Mouse (Mus musculus): ENCODE measurements around the gene Pax1. TPM values are rescaled to one million over a fixed set of nuclear protein-coding genes. Genes with fewer than 3 reads are reported as not detected.

Gene Pax1
- polyA plus RNA-seq, 1 experiment from 2014 or later: 3.1 TPM

DNA sequence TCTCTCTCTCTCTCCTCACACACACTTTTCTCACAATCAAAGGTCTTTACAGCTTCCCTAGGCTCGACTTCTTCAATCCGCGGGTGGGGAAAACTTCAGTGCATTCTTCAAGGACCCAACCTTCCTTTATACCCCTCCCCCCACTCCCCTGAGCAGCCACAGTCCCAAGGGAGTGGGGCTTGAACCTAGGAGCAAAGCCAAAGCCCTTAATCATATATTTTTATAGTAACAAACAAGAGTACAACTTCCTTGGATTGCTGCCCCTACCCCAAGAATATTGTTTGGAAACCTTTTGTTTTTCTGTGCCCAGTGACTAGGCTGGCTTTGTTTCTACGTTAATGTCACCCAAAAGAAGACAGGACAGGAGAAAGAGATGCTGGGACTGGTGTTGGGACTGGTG lies 12.5 kb downstream of the Pax1 start:
- Histone ChIP-seq H3K4me1 (no peaks in the 10 kb centered on the region), H3K9me3 (no peaks in the 10 kb centered on the region), H3K36me3 (no peaks in the 10 kb centered on the region), H3K9ac (no peak overlapping the region), H3K4me2 (no peak overlapping the region), H3K27me3 (peaks cover 91% of the 10 kb centered on the region), H3K27ac (no peak overlapping the region), H3K4me3 (no peak overlapping the region)
- WGBS: 3% methylated on average over 4 of the region's 4 CpGs
- ATAC-seq (ENCODE audit: borderline replicate concordance, extremely low read depth, low FRiP score, low TSS enrichment): no peak

DNA sequence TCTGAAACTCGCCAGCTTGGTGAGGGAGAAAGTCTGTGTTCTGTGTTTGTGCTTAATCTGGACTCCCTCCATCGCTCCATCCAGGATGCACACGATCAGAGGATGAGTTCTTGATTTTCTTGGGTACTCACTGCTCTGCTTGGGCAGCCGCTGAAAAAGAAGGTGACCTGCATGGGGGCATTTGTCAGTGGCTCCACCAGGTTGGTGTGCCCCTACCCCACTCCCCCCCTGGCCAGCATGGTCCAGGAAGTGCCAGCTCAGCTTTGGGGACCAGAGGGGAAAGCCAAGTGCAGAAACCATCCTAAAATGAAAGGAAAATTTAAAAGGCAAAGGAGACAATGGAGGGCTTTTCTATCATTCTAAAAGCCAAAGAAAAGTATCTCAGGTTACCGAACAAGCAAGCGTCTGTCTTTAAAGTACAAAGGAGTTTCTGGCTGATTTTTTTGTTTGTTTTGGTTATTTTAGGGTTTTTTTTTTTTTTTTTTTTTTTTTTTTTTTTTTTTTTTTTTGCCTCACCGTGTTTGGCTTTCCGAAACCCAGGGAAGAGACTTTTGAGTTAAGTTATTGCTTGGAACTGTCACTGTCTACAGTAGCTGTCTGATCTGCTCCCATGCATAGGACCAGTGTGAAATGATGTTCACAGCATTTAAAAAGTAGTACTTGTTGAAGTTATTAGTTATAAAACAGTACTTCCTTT lies 13.4 kb downstream of the Pax1 start:
- Histone ChIP-seq H3K9ac (no peak overlapping the region), H3K4me2 (no peak overlapping the region), H3K9me3 (no peaks in the 10 kb centered on the region), H3K27me3 (peaks cover 82% of the 10 kb centered on the region), H3K27ac (no peak overlapping the region), H3K4me1 (no peaks in the 10 kb centered on the region), H3K4me3 (no peak overlapping the region), H3K36me3 (no peaks in the 10 kb centered on the region)
- no peak for ATAC-seq (ENCODE audit: borderline replicate concordance, extremely low read depth, low FRiP score, low TSS enrichment)
- WGBS: 16% methylated on average over 8 of the region's 8 CpGs

DNA sequence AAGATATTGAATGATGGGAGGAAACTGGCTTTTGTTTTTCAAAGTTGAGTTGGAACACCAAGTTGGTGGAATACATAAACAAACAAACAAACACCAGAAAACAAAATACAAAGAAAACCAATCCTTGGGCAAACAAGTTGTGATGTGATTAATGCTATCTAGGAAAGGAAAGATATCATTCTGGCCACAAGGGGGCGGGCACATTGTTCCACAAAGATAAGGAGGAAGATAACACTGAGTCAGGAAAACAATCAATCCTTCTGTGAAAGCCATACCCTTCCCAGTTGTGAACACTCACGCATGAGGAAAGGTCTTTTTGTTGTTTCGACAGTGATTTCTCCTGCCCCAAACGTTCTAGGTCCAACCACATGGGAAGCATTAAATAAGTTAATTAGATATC lies 17.2 kb downstream of the Pax1 start:
- no peak overlapping the region for H3K4me3 ChIP-seq
- no peak overlapping the region for H3K9ac ChIP-seq
- WGBS: 4% methylated on average over 4 of the region's 4 CpGs
- H3K4me2 ChIP-seq: no peak overlapping the region
- no peaks in the 10 kb centered on the region for H3K9me3 ChIP-seq
- H3K27ac ChIP-seq: no peak overlapping the region
- H3K27me3 ChIP-seq: peaks cover 46% of the 10 kb centered on the region
- ATAC-seq (ENCODE audit: borderline replicate concordance, extremely low read depth, low FRiP score, low TSS enrichment): no peak
- no peaks in the 10 kb centered on the region for H3K36me3 ChIP-seq
- no peaks in the 10 kb centered on the region for H3K4me1 ChIP-seq

DNA sequence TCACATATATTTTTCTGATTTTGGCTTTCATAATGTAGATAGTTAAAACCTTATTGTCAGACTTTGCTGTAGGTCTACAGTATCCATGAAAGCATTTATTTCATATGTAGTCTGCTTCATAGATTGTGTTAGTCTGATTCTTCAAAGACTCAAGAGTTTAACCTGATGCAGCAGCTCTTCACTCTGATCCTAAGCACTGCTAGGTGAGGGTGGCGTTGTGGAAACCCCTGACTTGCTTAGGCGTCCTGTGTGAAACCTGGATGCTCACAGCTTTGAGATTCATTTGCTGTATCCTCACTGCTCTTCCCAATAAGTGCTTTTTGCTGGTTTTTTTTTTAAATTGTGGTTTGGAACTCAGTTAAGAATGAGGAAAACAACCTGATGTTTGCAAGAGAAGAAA lies 21.6 kb downstream of the Pax1 start:
- Histone ChIP-seq H3K27me3 (peaks cover 3% of the 10 kb centered on the region; the same call in 1 of the 2 replicates), H3K36me3 (no peaks in the 10 kb centered on the region), H3K9ac (no peak overlapping the region), H3K4me1 (no peaks in the 10 kb centered on the region), H3K27ac (no peak overlapping the region), H3K4me3 (no peak overlapping the region), H3K9me3 (no peaks in the 10 kb centered on the region), H3K4me2 (no peak overlapping the region)
- 80% methylated on average over 2 of the region's 2 CpGs for WGBS
- no peak for ATAC-seq (ENCODE audit: borderline replicate concordance, extremely low read depth, low FRiP score, low TSS enrichment)

DNA sequence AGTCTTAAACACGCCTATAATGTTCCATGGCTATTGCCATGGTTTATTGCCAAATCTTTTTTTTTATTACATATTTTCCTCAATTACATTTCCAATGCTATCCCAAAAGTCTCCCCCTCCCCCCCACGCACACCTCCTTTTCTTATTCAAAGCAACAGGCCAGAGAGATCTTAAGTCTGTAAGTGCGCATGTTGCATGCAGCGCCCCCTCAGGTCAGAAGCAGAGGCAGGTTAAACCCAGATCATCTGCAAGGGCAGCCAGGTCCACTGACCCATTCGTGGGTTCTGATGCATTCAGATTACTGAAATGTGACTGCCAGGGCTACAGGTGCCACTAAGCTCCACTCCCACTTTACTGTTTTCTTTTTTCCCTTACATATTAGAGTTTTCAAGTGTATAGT lies 25.2 kb downstream of the Pax1 start:
- ATAC-seq (ENCODE audit: borderline replicate concordance, extremely low read depth, low FRiP score, low TSS enrichment): no peak
- 48% methylated on average over 5 of the region's 5 CpGs for WGBS
- no peaks in the 10 kb centered on the region for H3K36me3 ChIP-seq

DNA sequence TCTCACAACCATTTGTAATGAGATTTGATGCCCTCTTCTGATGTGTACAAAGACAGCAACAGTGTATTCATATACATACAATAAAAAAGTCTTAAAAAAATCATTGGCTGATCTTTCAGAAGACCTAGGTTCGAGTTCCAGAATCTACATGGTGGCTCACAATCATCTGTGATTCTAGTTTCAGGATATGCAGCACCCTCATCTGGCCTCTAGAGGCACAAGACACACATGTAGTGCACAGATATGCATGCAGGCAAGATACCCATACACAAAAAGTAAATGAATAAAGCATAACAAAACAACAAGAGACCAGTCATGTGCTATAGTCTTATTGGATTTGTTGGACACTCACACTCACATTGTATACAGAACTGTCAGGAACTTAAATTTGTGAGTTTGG lies 47.6 kb downstream of the Pax1 start:
- H3K4me1 ChIP-seq: no peaks in the 10 kb centered on the region
- ATAC-seq (ENCODE audit: borderline replicate concordance, extremely low read depth, low FRiP score, low TSS enrichment): no peak
- H3K4me2 ChIP-seq: no peak overlapping the region
- H3K27me3 ChIP-seq: no peaks in the 10 kb centered on the region
- H3K27ac ChIP-seq: no peak overlapping the region
- no peak overlapping the region for H3K9ac ChIP-seq
- no peaks in the 10 kb centered on the region for H3K36me3 ChIP-seq
- H3K4me3 ChIP-seq: no peak overlapping the region
- H3K9me3 ChIP-seq: no peaks in the 10 kb centered on the region
- 62% methylated on average over 1 of the region's 1 CpGs for WGBS

More for the DNA sequence above, 25.2 kb downstream of the Pax1 start:
- no peaks in the 10 kb centered on the region for H3K9me3 ChIP-seq
- H3K4me1 ChIP-seq: no peaks in the 10 kb centered on the region
- no peaks in the 10 kb centered on the region for H3K27me3 ChIP-seq
- no peak overlapping the region for H3K27ac ChIP-seq
- H3K4me2 ChIP-seq: no peak overlapping the region
- no peak overlapping the region for H3K4me3 ChIP-seq
- no peak overlapping the region for H3K9ac ChIP-seq

DNA sequence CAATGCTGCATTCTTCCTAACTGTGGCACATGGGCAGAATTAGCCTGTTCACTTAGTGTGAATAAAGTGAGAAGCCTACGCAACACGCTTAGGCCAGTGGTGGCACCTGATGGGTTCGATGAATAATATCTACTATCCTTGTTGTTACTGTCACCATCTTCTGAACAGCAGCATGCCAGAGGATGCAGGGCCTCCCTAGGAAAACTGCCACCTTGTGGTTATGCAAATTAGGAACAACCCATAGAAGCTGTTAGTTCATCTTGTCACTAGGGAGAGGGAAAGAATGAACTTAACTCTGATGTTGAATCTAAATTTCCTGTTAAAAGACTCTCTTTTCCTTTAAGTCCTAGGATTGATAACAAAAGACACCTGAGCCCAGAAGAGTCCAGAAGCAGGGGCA lies 53.3 kb downstream of the Pax1 start:
- no peak overlapping the region for H3K4me2 ChIP-seq
- no peaks in the 10 kb centered on the region for H3K9me3 ChIP-seq
- no peak overlapping the region for H3K27ac ChIP-seq
- H3K27me3 ChIP-seq: no peaks in the 10 kb centered on the region
- no peak overlapping the region for H3K9ac ChIP-seq
- H3K4me1 ChIP-seq: no peaks in the 10 kb centered on the region
- H3K4me3 ChIP-seq: no peak overlapping the region
- no peak for ATAC-seq (ENCODE audit: borderline replicate concordance, extremely low read depth, low FRiP score, low TSS enrichment)
- no peaks in the 10 kb centered on the region for H3K36me3 ChIP-seq
- WGBS: 89% methylated on average over 3 of the region's 3 CpGs

DNA sequence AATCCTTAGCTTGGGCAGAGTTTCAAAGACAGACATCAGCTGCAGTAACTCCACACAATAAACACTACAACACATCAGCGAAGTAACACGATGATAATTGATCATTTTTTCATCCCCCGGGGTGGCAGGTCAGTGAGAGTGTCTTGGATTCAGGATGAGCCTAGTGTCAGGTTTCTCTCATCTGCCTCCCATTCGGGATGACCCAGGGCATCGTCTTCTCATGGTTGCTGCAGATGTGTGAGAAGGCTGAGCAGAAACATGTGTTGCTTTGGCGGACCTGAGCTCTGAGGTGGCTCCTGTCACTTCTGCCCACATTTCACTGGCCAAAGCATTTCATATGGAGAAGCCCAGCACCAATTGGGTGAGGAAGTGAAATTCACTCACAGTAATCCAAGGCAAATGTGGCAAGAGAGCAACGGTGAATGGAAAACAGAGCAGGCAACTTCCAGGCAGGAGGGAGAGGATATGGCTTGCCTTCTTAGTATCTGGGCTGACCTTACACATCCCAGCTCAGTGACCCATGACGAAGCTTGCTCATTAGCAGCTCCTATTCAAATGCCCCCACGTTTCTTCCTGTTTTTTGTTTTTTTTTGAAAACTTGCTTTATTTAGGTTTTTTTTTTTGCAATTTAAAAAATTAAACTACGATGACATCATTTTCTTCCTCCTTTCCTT lies 63.0 kb downstream of the Pax1 start:
- no peak overlapping the region for H3K27ac ChIP-seq
- WGBS: 31% methylated on average over 10 of the region's 10 CpGs
- no peak overlapping the region for H3K4me3 ChIP-seq
- no peak for ATAC-seq (ENCODE audit: borderline replicate concordance, extremely low read depth, low FRiP score, low TSS enrichment)
- no peaks in the 10 kb centered on the region for H3K9me3 ChIP-seq
- no peaks in the 10 kb centered on the region for H3K36me3 ChIP-seq
- H3K4me1 ChIP-seq: no peaks in the 10 kb centered on the region
- H3K4me2 ChIP-seq: no peak overlapping the region
- H3K9ac ChIP-seq: no peak overlapping the region
- H3K27me3 ChIP-seq: no peaks in the 10 kb centered on the region

DNA sequence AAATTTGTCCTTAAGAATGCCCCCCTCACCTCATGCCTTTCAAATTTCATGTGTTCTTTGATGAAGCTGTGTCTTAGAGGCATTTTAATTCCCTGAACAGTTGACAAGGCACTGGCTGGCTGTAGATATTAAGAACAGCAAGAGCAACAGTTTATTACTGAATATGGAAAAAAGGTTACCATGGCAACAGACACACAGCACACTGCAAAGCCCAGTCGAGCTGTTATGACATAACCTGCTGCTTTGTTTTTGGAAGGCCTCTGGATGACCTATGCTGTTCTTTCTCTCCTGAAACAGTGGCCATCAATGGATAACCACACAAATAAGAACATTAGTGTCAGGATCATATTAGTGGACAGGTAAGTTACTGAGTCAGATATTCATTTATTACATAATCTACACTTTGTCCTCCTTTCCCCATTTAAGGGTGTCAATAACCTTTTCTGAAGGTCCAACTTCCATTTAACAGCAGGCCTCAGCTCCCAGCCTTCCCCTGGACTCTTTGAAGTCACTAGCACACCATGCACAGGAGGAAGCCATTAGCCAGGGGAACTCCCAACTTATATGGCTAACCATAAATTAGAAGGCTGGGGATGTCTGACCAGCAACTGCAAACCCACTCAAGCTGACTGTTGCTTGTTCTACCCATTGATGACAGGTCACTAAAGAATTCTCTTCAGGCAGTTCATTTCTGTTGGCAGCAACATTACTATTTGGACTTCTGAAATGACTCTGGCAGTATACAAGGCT lies 68.1 kb downstream of the Pax1 start:
- Histone ChIP-seq H3K27ac (no peak overlapping the region), H3K4me1 (no peaks in the 10 kb centered on the region), H3K9ac (no peak overlapping the region), H3K9me3 (no peaks in the 10 kb centered on the region), H3K4me2 (no peak overlapping the region), H3K27me3 (no peaks in the 10 kb centered on the region), H3K36me3 (no peaks in the 10 kb centered on the region), H3K4me3 (no peak overlapping the region)
- no peak for ATAC-seq (ENCODE audit: borderline replicate concordance, extremely low read depth, low FRiP score, low TSS enrichment)
- WGBS: 6% methylated on average over 1 of the region's 1 CpGs

DNA sequence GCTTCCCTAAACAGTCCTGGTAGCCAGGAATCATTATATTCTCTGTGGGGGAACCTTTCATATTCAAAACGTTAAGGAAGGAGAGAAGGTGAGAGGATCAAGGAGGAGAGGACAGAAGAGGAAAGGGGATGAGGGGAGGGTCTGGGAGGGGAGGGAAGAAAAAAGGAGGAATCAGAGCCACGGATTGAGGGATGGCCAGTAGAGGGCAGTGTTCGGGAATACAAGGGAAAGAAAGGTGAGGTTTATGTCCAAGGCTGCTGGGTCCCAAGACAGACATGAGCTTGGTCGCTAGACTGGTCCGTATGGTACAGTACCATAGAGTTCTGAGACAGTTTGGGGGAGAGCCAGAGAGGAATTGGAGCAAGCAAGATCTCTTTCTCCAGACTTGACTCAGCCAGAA lies 71.4 kb downstream of the Pax1 start:
- Histone ChIP-seq H3K4me1 (no peaks in the 10 kb centered on the region), H3K9ac (no peak overlapping the region), H3K9me3 (no peaks in the 10 kb centered on the region), H3K36me3 (no peaks in the 10 kb centered on the region), H3K4me2 (no peak overlapping the region), H3K27me3 (no peaks in the 10 kb centered on the region), H3K27ac (no peak overlapping the region), H3K4me3 (no peak overlapping the region)
- no peak for ATAC-seq (ENCODE audit: borderline replicate concordance, extremely low read depth, low FRiP score, low TSS enrichment)
- WGBS: 25% methylated on average over 5 of the region's 5 CpGs
